Mouse (Mus musculus): ENCODE results near the gene Extl1. TPM values are rescaled to one million over a fixed set of nuclear protein-coding genes. Genes with fewer than 3 reads are reported as not detected.

Gene Extl1
- polyA plus RNA-seq, 1 experiment from 2014 or later: 0.37 TPM

Other genes with a start within 250 kb of the Extl1 start
- gene Cep85, start 196.7 kb downstream of the Extl1 start, polyA plus RNA-seq (2016; fragmentation: Nextera tagmentation; extraction: Ambion mirVana): 30.5 and 32.3 TPM in 2 replicates
- not detected in 2 replicates for gene Gm7534, start 180.8 kb downstream of the Extl1 start, polyA plus RNA-seq (2016; fragmentation: Nextera tagmentation; extraction: Ambion mirVana)
- gene Catsper4, start 156.5 kb downstream of the Extl1 start, polyA plus RNA-seq (2016; fragmentation: Nextera tagmentation; extraction: Ambion mirVana): not detected in 2 replicates
- 0.10 and 0.35 TPM in 2 replicates for gene Cnksr1, start 145.5 kb downstream of the Extl1 start, polyA plus RNA-seq (2016; fragmentation: Nextera tagmentation; extraction: Ambion mirVana)
- gene E130218I03Rik, start 140.2 kb downstream of the Extl1 start, polyA plus RNA-seq (2016; fragmentation: Nextera tagmentation; extraction: Ambion mirVana): 0.52 and 0.74 TPM in 2 replicates
- gene Zfp593, start 138.3 kb downstream of the Extl1 start, polyA plus RNA-seq (2016; fragmentation: Nextera tagmentation; extraction: Ambion mirVana): 18.5 and 20.4 TPM in 2 replicates
- gene Gm30191, start 136.9 kb downstream of the Extl1 start, polyA plus RNA-seq (2016; fragmentation: Nextera tagmentation; extraction: Ambion mirVana): not detected in 2 replicates
- gene Grrp1, start 129.7 kb downstream of the Extl1 start, polyA plus RNA-seq (2016; fragmentation: Nextera tagmentation; extraction: Ambion mirVana): 4.1 and 5.2 TPM in 2 replicates
- gene Pdik1l, start 96.0 kb downstream of the Extl1 start, polyA plus RNA-seq (2016; fragmentation: Nextera tagmentation; extraction: Ambion mirVana): 33.3 and 34.8 TPM in 2 replicates
- gene Trim63, start 68.7 kb downstream of the Extl1 start, polyA plus RNA-seq (2016; fragmentation: Nextera tagmentation; extraction: Ambion mirVana): 0.17 and 0.27 TPM in 2 replicates
- gene Slc30a2, start 40.7 kb downstream of the Extl1 start, polyA plus RNA-seq (2016; fragmentation: Nextera tagmentation; extraction: Ambion mirVana): not detected in 2 replicates
- gene Pafah2, start 12.5 kb upstream of the Extl1 start, polyA plus RNA-seq (2016; fragmentation: Nextera tagmentation; extraction: Ambion mirVana): 7.2 and 8.3 TPM in 2 replicates
- gene Stmn1, start 84.5 kb upstream of the Extl1 start, polyA plus RNA-seq (2016; fragmentation: Nextera tagmentation; extraction: Ambion mirVana): 4,517 and 4,745 TPM in 2 replicates
- 3.8 and 4.9 TPM in 2 replicates for gene Paqr7, start 112.8 kb upstream of the Extl1 start, polyA plus RNA-seq (2016; fragmentation: Nextera tagmentation; extraction: Ambion mirVana)
- 14.1 and 15.4 TPM in 2 replicates for gene Aunip, start 127.1 kb upstream of the Extl1 start, polyA plus RNA-seq (2016; fragmentation: Nextera tagmentation; extraction: Ambion mirVana)
- 125 and 129 TPM in 2 replicates for gene Mtfr1l, start 151.5 kb upstream of the Extl1 start, polyA plus RNA-seq (2016; fragmentation: Nextera tagmentation; extraction: Ambion mirVana)
- 9.3 and 14.8 TPM in 2 replicates for gene Selenon, start 168.3 kb upstream of the Extl1 start, polyA plus RNA-seq (2016; fragmentation: Nextera tagmentation; extraction: Ambion mirVana)

All from forebrain, embryonic 12.5 days (tissue).